Mouse (Mus musculus) mesoderm, embryonic 11.5 days (tissue): ENCODE measurements around the gene Zc3h7a.
A peak's percentile ranks its signal among the peaks of the same experiment; 100 is the strongest.
"Not testable (repeated sequence)": the region's sequence is repeated elsewhere in the genome, so short reads cannot be mapped to it uniquely, and the experiment has no call there.

Source experiments
- DNase-seq: peaks from one replicate; pipeline ENCODE4 v3.0.0-alpha.2; 2012; ENCODE audit warnings: low read depth, low spot score

The Zc3h7a gene

GRCm38 (mm10) chr16:11143706-11144483 lies 32.3 kb downstream of the Zc3h7a start:
- DNase-seq, result not testable (repeated sequence)

GRCm38 (mm10) chr16:11134348-11135344 lies 41.5 kb downstream of the Zc3h7a start, which contains the start of gene Txndc11:
TSS of gene Txndc11 (minus strand) at chr16:11134650.
- peak; percentile 99 for DNase-seq

DNA sequence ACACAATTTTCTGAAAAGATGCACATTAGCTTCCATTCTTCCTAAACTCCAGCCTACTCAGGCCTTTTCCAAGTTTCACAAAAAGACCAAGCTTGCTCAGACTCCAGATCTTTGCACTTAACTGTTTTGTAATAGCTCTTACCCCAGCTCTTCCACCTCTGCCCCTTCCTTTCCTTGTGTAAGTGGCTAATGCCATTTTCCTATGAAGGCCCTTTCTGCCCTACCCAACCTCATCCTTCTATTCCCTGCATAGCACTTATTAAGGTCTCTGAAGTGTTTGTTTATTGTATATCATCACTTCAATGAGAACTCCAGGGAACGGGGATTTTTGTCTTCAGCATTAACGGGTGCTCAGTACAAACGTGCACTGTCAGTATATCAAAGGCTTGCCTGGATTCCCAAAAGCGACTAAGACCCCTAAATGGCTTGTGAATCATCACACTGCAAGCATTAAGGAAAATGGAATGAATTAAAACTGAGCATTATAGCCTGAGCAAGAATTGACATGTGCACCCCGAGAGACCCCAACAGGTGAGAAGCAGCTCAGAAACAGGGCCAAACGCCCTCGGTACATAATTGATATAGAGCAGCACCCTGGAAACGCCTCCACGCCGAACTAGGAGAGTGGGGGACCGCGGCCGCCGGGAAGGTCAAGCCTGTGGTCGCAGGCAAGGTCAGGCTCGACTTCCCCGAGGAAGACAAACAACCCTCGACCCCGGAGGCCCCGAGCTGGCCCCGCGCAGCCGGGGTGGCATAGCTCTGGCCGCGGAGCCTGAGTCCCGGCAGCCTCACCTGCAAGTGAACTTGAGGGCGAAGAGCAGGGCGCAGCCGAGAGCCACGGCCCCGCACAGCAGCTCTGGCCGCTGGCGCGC lies 42.5 kb downstream of the Zc3h7a start:
- peak; percentile 14 for DNase-seq

- peak; percentile 67 for DNase-seq
Measured at GRCm38 (mm10) chr16:11132839-11133238, 43.4 kb downstream of the Zc3h7a start.

- DNase-seq, result no peak
Measured at GRCm38 (mm10) chr16:11128301-11128700, 47.9 kb downstream of the Zc3h7a start.

- DNase-seq, result no peak
Measured at GRCm38 (mm10) chr16:11125371-11125770, 50.8 kb downstream of the Zc3h7a start.

- no peak for DNase-seq
Measured at GRCm38 (mm10) chr16:11124110-11124509, 52.1 kb downstream of the Zc3h7a start.

- no peak for DNase-seq
Measured at GRCm38 (mm10) chr16:11122625-11123024, 53.6 kb downstream of the Zc3h7a start.

DNA sequence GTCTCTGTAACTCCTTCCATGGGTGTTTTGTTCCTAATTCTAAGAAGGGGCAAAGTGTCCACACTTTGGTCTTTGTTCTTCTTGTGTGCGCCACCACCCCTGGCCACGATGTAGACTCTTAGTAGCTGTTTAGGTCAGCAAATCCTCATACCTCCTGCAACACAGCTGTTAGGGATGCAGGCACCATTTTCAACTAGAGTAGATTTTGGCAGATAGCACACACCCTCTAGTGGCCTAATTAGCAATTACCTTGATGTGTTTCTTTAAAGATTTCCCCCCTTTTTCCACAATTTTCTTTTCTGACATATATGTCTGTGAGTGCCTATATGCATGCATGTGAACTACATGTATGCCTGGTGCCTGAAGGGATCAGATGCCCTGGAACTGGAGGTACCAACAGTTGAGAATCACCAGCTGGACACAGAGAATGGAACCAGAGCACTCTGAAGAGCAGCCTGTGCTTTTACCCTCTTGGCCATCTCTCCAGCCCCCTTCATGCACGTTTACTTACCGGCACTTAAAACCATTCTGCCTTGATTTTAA lies 66.9 kb downstream of the Zc3h7a start:
- peak; percentile 12 for DNase-seq

- no peak for DNase-seq
Measured at GRCm38 (mm10) chr16:11104905-11105304, 71.3 kb downstream of the Zc3h7a start.

- no peak for DNase-seq
Measured at GRCm38 (mm10) chr16:11097301-11097700, 78.9 kb downstream of the Zc3h7a start.

DNA sequence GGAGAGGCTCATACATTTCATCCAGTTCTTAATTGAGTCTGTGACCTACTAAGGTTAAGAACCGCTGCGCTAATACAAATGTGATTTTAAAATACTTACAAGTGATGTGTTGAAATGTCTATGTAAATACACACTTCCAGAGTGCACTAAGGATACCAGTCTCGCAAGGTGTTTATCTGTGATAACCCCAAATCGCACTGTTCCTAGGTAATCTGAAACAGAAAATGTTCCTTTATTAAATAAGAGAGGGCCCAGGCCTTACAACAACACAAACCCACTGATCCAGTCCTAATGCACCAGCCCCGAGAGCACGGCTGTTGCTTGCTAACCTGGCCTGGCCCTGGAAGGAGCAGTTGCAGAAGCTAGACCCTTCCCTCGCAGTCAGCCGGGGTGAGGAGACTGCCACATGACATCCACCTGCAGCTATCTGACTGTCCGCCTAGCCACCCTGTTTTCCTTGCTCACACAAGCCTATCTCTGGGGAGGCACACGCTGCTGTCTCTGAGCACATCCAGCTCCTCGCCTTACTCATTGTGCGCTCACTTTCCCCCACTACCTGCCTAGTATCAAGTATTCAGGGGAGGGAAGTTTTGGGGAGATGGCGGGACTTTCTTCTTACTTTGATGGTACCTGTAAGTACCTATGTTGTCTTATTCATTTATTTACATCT lies 82.3 kb downstream of the Zc3h7a start:
- no peak for DNase-seq

DNA sequence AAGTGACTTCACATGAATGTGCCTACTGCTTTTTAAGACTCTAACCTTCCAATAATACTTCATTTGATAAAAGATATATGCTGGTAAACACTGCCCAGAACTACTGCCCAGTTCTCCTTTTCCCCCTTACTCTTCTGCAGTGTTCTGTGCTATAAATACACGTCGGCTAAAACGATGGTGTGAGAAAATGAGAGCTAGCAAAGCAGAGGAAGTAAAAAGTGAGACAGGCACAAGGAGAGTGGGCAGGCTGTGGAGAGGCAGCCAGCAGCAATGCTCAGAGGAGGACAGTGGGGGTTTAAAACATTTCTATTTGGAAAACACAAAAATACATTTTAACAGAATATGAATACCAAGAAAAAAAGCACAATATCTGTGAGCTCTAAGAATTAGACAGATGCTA lies 83.7 kb downstream of the Zc3h7a start:
- no peak for DNase-seq

- no peak for DNase-seq
Measured at GRCm38 (mm10) chr16:11092061-11092460, 84.1 kb downstream of the Zc3h7a start.

DNA sequence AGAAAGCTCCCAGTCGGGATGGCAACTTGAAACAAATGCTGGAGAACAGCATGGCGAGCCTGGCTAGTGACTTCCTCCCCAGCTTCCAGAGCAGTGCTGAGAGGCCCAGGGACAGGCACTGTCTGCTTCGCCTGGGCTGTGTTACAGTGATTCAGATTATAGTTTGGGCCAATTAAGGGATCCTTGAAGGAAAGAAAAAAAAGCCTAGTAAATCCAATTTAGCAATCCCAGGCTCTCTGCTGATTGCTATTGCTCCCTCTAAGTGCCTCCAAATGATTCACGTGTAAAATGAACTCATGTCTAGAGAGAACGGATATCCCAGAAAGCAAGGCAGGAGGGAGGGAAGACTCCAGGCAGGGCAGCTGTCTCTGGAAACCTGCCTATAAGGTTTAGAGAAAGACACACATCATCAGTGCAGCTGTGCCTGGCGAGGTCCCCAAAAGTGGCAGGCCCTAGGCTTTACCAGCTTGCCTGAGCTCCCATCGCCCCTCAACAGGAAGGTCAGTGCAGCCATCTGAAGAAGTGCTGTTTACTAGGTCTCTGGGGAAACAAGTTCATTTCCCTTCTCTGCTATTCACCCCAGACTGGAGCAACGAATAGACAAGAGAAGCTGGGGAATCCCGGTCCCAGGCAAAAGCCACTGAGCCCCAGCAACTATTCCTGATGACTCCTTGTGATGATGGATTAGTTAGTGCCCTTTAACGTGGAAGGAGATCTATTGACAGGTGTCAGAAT lies 85.2 kb downstream of the Zc3h7a start:
- DNase-seq, result no peak

DNA sequence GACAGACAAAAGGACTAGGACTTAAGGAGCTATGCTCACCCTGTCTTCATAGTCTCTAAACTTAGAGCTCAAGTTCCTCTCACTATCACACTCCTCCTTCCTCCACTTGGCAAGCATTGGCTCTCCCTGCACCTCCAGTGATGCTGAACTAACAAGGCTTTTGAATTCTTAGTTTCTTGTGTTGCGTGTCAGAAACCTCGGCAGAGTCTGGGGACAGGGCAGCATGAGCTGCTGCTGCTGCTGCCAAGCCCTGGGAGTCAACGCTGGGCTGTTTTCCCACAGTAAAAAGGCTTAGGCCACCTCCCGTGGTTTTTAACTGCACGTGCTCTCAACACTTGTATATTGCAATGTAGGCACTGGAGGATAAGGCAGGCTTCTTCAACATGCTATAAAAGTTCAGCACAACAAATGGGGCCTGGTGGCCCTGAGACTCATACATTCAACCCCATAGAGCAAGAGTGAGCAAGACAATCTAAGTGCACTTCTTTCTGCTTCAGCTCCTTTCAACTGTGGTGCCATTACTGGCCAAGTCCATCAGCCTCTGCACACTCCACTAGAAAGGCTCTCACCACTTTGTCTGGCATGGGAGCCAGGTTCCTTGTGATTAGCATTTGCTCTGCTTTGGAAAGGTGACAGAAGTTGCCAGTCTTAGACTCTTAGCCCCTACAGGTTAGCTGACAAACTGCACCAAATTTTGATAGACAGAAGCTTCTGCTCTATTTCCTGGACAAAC lies 89.2 kb downstream of the Zc3h7a start:
- no peak for DNase-seq
